Mouse (Mus musculus): Measurements from ENCODE around the gene Atp2c2.

Atp2c2 gene

DNA sequence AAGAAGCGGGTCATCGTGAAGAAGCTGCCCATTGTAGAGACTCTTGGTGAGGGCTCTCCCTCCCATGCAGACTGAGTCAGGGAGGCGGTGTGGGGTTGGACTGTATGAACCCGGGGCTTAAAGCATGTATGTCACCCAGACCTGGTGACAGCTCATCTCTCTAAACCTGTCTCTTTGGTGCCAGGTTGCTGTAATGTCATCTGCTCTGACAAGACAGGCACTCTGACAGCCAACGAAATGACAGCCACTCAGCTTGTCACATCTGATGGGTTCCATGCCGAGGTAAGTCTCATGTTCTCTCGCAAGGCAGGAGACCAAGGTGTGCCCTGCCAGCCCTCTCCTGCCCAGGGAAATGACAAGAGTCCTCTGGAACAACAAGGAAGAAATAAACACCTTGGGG is 42.6 kb downstream of the Atp2c2 start:
- in situ Hi-C loops (cut with MseI, MboI) = loop anchor here in 1 of 2 experiments (5.0 kb wide), 1 partner anchor 55 kb away; no protein-coding TSS in a partner anchor

DNA sequence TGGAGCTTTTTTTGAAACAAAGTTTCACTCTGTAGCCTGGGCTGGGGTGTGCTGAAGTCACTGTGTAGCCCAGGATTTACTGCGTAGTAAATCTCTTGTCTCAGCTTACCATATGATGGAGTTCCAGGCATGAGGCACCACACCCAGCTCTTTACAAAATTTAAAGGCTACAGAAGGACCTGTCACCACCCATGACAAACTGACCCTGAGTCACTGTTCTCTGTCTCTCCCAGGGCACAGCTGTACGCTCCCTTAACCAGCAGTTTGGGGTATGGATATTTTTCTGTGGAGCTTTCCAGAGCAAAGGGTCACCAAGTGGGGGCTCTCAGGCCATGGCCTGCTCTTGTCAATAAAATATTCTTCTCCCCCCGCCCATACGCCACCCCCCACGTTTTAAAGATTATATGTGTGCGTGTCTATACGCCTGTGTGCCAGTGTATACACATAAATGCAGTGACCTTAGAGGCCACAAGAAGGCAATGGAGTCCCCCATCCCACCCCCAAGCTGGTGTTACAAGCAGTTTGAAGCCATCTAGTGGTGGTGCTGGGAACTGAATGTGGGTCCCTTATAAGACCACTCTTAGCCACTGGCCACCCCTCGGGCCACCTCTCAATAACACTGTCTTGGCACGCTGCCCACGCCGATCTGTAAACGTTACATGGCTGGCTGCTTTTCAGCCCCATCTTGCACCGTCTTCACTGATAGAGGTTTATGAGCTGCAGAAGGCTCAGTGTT is 43.6 kb downstream of the Atp2c2 start:
- in situ Hi-C loops (cut with MseI, MboI) = loop anchor here in 1 of 2 experiments (5.0 kb wide), 1 partner anchor 56 kb away; no protein-coding TSS in a partner anchor

- in situ Hi-C loops (cut with MseI, MboI) = loop anchor here in 1 of 2 experiments (5.0 kb wide), 1 partner anchor 57 kb away; no protein-coding TSS in a partner anchor
Measured at GRCm38 (mm10) chr8:119744604-119745003, 44.8 kb downstream of the Atp2c2 start.

DNA sequence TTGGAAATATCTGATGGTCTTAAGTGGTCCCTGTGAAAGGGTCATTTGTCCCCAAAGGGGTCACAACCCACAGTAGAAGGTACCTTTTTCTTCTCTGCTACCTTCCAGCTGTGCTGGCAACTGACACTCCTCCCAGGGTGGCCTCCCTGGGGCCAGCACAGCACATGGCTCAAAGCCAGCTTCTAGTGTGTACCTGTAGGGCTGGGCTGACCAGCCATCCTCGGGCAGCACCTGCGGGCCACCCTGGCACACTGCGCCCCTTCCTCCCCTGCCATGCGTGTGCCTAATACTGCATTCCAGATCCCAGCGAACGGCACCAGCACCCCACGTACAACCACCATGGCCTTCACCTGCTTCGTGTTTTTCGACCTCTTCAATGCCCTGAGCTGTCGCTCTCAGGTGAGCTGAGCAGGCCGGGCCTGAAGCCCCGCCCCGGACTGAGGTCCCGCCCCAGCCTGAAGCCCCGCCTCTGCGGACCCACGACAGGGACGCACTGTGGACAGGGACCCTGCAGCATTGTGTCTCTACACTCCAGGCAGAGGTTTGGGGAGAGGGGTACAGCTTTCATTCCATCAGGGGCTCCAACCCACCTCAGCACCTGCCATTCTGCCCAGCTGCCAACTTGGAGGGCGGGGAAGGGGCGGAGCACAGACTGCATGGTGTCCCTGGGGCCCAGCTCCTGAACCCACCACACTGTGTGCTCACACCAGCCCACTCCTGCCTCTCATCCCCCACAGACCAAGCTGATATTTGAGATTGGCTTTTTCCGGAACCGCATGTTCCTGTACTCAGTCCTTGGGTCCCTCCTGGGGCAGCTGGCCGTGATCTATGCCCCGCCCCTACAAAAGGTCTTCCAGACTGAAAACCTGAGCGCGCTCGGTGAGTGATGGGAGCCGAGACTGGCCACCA is 55.7 kb downstream of the Atp2c2 start:
- in situ Hi-C loops (cut with MseI, MboI) = no loop called here

DNA sequence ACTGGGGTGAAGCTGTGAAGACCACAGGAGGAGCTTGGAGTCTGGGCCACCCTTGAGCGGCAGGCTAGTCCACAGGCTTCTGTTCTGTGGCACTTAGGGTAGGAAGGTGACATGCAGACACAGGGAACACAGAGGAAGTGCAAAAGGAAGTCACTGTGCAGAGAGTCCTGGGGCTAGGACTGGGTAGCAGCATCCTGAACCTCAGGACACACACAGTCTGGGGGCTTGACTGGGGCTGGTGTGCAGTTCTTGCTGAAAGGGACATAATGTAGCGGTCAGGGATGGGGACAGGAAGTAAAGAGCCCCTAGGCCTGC is 56.3 kb downstream of the Atp2c2 start:
- in situ Hi-C loops (cut with MseI, MboI) = no loop called here

DNA sequence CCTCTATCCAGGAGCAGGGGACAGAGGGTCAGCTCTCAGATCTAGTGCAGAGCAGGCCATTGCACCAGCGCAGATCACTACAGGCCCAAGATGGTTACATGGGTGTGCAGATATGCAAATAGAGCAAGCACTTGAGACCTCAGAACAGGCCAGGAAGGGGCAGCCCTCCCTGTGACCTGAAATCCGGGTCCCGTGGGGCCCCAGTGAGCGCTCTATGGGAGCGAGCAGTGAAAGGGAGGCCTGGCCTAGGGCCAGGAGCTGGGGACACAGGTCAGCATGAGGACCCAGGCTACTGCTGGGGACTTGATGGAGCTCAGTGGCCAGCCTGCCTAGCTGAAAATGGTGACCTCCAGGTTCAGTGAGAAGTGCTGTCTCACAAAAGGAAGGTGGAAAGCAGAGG is 56.7 kb downstream of the Atp2c2 start:
- in situ Hi-C loops (cut with MseI, MboI) = no loop called here

- in situ Hi-C loops (cut with MseI, MboI) = no loop called here
Measured at GRCm38 (mm10) chr8:119761692-119762091, 61.9 kb downstream of the Atp2c2 start.

- in situ Hi-C loops (cut with MseI, MboI) = no loop called here
Measured at GRCm38 (mm10) chr8:119762226-119763220, 62.7 kb downstream of the Atp2c2 start.

GRCm38 (mm10) chr8:119765311-119765710 is 65.5 kb downstream of the Atp2c2 start:
- in situ Hi-C loops (cut with MseI, MboI) = no loop called here

GRCm38 (mm10) chr8:119765761-119766444 is 66.1 kb downstream of the Atp2c2 start:
- in situ Hi-C loops (cut with MseI, MboI) = no loop called here

DNA sequence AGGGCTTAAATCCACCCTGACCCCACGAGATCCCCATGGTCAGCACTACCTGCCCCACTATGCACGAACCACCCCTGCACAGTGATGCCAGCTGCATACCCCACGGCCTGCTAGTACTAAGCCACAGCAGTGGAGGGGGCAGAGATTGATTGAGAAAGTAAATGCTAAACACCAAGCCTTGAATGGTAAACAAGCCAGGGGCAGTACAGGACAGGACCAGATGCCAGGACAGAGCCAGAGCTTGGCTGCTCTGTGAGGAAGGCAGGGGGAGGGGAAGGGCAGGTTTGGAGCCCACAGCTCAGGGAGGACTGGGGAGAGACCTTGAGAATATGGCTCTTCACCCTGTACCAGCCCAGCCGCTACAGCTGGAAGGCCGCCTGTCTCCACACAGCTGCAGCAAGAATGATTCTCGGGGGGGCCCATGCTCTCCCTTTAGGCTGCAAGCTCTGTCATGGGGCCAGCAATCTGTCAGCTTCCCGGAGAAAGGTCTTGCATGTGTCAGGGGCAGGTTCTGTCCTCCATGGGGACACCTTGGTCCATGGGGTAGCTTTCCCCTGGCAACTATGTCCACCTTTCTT is 76.9 kb downstream of the Atp2c2 start:
- in situ Hi-C loops (cut with MseI, MboI) = loop anchor here (5.0 kb wide), 1 partner anchor 89 kb away; no protein-coding TSS in a partner anchor

DNA sequence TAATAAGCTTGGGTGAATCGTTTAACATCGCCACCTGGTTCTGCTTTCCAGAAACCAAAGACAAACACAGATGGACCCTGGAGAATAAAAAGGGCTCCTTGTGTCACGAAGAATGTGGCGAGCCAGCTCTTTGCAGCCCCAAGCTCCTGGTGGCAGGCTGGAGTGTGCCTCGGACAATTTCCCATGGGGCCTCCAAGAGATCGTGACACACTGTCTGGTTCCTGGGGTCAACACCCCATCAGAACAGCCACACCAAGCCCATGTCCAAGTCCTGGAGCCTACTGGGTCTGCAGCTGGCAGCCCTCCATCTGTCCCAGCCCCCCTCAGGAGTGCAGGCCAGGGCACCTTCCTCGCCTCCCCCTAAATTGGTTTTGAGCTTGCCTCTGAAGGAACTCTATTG is 78.0 kb downstream of the Atp2c2 start:
- in situ Hi-C loops (cut with MseI, MboI) = loop anchor here (5.0 kb wide), 1 partner anchor 90 kb away; no protein-coding TSS in a partner anchor

- in situ Hi-C loops (cut with MseI, MboI) = loop anchor here (5.0 kb wide), 1 partner anchor 91 kb away; no protein-coding TSS in a partner anchor
Measured at GRCm38 (mm10) chr8:119778263-119778662, 78.5 kb downstream of the Atp2c2 start, which contains the start of gene Tldc1. TSS of gene Tldc1 (minus strand) at chr8:119778416.

DNA sequence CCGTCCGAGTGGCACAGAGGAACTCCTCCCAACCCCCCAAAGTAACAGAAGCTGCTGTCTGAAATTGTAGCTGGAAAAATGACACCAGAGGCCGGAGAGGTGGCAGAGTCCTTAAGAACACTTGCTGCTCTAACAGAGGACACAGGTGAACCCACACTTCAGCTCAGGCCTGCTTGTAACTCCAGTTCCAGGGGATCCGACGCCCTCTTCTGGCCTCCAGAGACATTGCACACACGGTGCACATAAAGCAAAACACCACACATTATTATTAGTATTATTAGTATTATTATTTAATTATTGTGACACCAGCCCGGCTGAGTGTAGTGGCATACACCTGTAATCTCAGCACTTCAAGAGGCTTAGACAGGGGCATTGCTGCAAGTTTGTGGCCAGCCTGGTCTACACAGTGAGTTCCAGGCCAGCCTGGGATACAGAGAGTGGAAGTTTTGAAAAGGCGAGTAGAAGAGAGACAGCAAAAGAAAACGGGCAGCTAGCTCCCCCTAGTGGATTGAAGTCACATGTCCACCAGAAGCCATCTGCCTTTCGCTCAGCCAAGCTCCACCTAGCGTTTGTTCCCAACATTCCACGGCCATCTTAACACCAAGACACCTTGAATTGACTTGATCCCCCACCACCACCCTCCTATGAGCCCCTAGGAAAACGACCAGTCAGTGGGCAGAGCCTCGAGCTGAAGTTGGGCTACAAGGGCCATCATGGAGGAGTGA is 79.4 kb downstream of the Atp2c2 start:
- in situ Hi-C loops (cut with MseI, MboI) = loop anchor here (5.0 kb wide), 1 partner anchor 92 kb away; no protein-coding TSS in a partner anchor

DNA sequence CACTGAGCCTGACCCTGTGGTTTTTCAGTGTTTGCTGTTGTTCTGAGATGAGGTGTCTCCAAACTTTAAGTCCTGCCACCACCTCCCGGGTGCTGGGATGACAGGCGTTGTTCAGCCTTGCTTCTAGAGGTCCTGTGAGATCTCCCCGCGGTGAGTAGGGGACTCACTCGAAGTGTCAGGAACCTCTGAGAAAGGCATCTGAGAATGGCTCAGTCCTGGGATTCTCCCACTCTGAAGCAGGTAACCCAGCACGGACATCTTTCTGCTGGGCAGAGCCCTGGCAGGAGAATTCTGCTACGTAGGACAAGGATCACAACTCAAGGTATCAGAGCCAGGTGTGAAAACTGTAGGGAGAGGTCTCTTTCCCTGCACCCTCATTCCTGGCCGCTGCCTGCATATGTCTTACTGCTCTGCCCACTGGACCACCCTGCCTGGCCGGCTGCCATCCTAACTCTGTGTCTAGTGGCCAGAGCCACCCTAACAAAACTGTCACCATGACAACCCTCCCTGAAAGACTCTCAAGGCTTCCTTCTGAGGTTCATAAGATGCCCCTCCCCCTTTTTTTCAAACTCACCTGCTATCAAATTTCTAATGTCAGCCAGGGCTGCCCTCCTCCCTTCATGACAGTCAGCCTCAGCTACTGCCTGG is 80.7 kb downstream of the Atp2c2 start:
- in situ Hi-C loops (cut with MseI, MboI) = loop anchor here (5.0 kb wide), 1 partner anchor 62 kb away; the partner anchor contains the start of gene Cotl1 (in 2 of the 2)

GRCm38 (mm10) chr8:119781086-119781840 is 81.5 kb downstream of the Atp2c2 start:
- in situ Hi-C loops (cut with MseI, MboI) = loop anchor here (5.0 kb wide), 1 partner anchor 61 kb away; the partner anchor contains the start of gene Cotl1 (in 2 of the 2)

- in situ Hi-C loops (cut with MseI, MboI) = loop anchor here (5.0 kb wide), 1 partner anchor 60 kb away; the partner anchor contains the start of gene Cotl1 (in 2 of the 2)
Measured at GRCm38 (mm10) chr8:119782715-119783114, 82.9 kb downstream of the Atp2c2 start.

- in situ Hi-C loops (cut with MseI, MboI) = loop anchor here (5.0 kb wide), 1 partner anchor 59 kb away; the partner anchor contains the start of gene Cotl1 (in 2 of the 2)
Measured at GRCm38 (mm10) chr8:119783579-119783978, 83.8 kb downstream of the Atp2c2 start.
